Mouse (Mus musculus): ENCODE measurements around the gene Rap1gds1.

GRCm38 (mm10) chr3:138991367-138991766 lies 83.6 kb downstream of the Rap1gds1 start:
- TF ChIP-seq CTCF (IDR thresholded peaks at IDR 0.05; ENCODE audit: extremely low read depth, insufficient read depth, low read length) (no peak), POLR2A (IDR thresholded peaks at IDR 0.05; ENCODE audit: extremely low read depth, insufficient read depth, low read length) (no peak)

Data from cortical plate, adult 2 months (tissue).